Mouse (Mus musculus) T-helper 17 cell (primary cell): Measurements from ENCODE around the gene Slc25a16.

ENCODE experiments used
- in situ Hi-C, 2 experiments: fragments of 300-600 bp; cut with MboI, MseI; formaldehyde crosslinking; loops; 1 replicate in 1 of 2; 2 replicates in 1 of 2; pipeline ENCODE4 v1.15.1; 2025; ENCODE audit warnings: high pct_unique_total_duplicates in 2 of 2

The Slc25a16 gene

GRCm38 (mm10) chr10:62919925-62920765 lies at the start of gene Slc25a16:
Slc25a16 (plus strand) TSS chr10:62920633.
- in situ Hi-C loops: no loop called here

- in situ Hi-C loops: no loop called here
Observed at GRCm38 (mm10) chr10:62874828-62875227, 45.6 kb upstream of the Slc25a16 start.

DNA sequence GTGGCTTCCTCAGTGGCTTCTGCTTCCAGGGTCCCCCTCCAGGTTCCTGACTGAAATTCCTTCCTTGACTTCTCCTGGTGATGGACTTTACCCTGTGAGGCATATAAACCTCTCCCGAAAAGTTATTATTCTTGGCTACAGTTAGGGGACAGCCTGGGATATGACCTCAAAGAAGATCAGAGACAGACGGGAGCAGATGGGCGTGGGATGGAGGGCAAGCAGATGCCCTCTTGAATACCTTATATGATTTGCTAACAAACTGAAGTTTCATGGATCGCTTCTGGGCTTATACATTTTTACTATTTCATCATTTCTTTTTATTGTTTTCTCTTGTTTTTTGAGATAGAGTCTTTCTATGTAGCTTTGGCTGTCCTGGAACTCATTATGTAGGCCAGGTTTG lies 44.9 kb upstream of the Slc25a16 start:
- in situ Hi-C loops: no loop called here

DNA sequence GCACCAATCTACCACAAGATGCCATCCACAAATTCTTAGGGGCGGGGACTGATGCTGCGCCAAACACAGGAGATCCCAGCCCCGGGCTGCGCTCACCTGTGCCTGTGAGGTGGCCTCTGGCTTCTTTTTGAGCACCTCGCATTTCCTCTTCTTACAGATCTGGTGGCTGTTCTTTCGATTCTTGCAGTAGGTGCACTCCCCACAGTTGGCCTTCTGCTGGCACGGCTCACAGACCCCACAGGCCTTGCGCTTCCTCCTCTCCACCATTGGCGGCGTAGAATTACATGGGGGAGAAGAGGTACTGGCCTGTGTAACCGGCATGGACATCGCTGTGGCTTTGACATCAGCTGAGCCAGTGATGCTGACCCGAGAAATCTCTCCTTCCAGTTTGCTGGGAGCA lies 42.4 kb upstream of the Slc25a16 start:
- in situ Hi-C loops: no loop called here

DNA sequence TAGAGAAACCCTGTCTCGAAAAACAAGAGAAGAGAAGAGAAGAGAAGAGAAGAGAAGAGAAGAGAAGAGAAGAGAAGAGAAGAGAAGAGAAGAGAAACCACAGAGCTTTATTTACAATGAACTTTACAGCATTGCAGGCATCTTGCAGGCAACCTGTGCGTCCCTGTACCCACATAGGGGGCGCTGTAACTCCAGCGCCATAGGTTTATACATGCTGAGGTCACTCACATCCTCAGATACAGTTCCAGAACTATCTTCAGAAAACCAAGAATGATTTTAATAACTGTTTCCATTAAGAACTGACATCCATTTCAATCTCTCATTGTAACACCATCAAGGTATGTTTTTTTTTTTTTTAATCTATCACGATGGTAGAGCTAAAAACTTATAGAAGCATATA lies 39.2 kb upstream of the Slc25a16 start:
- in situ Hi-C loops: no loop called here

- in situ Hi-C loops: no loop called here
Observed at GRCm38 (mm10) chr10:62883933-62884372, 36.5 kb upstream of the Slc25a16 start.

- in situ Hi-C loops: no loop called here
Observed at GRCm38 (mm10) chr10:62884517-62884916, 35.9 kb upstream of the Slc25a16 start.

- in situ Hi-C loops: no loop called here
Observed at GRCm38 (mm10) chr10:62885460-62885859, 35.0 kb upstream of the Slc25a16 start.

DNA sequence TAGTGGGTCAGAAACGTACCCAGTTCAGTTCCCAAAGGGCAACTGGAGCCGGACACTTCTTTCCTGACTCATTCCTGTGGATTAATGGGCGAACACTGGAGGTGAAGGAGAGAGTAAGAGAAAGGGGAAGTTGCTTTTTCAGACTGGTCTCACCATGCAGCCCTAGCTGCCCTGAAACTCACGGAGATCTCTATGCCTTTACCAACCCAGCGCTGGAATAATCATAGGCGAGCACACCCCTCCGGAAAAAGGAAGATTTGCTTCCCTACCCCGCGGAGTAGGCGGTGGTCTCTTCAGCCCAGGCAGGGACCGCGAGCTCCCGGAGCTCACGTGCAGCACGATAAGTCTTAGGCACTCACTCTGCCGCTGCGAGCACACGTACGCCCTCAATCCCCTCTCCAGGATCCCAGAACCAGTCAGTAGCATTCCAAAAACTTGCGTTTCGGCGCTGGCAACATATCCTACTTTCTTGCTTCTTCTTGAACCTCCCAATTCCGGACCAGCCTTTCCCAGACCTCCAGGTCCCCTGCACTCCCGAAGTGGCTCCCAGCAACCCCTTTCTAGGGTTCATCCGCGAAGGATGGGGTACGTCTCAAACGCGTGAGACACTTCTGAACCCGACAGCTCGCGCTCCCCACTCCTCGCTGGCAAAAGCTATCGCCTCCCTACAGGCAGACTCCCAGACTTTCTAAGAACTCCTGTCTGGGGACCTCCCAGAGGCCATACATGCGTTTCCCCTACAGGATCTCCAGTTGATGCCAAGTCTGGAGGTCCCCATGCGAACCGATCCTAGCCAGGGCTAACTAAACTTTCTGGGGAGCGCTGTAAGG lies 34.2 kb upstream of the Slc25a16 start:
- in situ Hi-C loops: no loop called here

DNA sequence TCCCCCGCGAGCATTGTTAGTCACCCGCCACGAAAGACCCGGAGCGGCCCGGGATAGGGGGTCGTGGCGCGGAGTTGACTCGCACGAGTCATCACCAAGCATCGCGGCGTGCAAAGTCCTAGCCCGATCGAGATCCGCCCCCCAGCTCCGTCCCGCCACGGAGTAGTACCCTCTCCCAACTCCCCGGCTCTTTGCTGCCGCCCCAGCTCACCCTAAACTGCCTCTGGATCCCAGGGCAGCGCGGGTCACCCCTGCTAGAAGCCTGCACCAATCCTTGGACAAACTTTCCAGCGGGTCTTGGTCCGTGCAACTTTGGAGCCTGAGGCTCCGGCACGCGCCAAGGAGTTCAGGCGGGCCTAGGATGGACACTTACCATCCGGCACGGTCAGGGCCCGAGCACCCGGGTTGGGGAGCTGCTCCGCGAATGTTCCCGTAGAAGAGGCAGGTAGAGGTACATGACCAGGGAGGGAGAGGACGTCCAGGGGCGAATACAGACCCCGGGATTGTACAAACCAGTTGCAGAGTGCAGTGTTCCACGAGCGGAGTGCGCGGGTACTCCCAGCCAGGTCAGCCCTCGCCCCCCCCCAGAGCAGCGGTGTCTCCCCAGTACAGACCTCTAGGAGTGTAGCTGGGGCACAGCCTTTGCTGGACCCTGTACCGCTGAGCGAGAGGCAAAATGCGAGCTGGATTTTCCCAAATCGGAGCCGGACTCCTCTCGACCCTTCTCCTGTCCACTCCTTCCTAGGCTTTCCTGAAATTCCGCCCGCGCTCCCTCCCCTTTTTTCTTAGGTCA lies 33.4 kb upstream of the Slc25a16 start:
- in situ Hi-C loops: no loop called here

- in situ Hi-C loops: no loop called here
Observed at GRCm38 (mm10) chr10:62891025-62891424, 29.4 kb upstream of the Slc25a16 start.

GRCm38 (mm10) chr10:62892549-62893232 lies 27.7 kb upstream of the Slc25a16 start:
- in situ Hi-C loops: no loop called here

DNA sequence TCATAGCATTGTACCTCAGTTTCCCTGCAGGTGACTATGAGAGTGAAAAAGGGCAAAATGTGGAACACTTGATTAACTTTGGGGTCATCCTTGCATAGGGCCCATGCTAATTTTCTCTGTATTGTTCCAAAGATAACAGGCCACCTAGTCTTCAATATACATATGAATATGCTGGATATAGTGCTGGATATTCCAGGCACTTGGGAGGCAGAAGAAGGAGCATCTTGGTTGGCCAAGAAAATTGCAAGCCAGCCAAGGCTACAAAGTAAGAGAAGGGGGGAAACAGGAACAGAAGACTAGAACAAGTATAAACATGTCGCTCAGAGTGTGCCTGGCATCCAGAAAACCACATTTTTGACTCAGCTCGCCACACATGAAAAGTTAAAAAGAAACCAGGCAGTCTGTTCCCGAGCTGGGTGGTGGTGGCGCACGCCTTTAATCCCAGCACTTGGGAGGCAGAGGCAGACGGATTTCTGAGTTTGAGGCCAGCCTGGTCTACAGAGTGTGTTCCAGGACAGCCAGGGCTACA lies 27.0 kb upstream of the Slc25a16 start:
- in situ Hi-C loops: no loop called here

DNA sequence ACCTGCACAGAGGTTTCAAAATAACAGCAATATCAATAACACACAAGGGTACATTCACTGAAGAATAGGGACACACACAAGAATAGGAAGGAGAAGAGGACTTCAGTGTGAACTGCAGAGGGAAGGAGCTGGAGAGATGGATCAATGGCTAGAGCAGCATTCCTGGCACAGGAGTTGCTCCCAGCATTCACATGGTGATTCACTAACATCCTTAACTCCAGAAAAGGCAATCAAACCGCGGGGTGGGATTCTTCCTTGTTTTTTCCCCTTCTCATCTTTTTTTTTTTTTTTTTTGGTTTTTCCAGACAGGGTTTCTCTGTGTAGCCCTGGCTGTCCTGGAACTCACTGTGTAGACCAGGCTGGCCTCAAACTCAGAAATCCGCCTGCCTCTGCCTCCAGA lies 26.0 kb upstream of the Slc25a16 start:
- in situ Hi-C loops: no loop called here

DNA sequence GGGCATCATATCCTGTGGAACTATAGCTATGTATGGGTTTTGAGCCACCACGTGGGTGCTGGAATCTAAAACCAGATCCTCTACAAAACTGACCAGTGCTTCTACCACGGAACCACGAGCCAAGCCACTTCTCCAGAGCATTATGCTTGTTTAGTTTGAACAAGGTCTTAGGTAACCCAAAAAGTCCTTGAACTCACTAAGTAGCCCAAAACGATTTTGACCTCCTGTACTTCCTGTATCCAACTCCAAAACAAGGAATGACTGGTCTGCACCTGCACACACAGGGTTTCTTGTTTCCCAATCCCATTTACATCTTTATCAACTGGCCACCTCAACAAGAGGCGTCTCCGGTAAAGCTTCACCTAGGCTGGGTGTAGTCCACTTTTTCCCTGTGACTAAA lies 25.0 kb upstream of the Slc25a16 start:
- in situ Hi-C loops: no loop called here

DNA sequence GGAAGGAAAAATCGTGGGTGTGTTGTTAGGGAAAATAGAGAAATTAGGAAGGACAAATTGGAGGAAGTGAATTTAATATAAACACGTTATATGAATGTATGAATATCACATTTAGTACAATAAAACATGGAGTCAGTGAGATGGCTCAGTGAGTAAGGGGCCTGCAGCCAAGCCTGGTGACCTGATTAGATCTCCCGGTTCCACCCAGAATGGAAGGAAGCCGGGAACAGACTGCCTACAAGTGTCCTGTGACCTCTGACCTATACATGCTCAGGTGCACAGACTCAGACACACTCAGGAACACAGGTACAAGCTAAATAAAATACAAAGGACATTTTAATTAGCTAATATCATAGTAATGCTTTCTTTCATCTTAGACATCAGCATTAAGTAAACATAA lies 24.4 kb upstream of the Slc25a16 start:
- in situ Hi-C loops: no loop called here

- in situ Hi-C loops: no loop called here
Observed at GRCm38 (mm10) chr10:62896774-62897173, 23.7 kb upstream of the Slc25a16 start.

DNA sequence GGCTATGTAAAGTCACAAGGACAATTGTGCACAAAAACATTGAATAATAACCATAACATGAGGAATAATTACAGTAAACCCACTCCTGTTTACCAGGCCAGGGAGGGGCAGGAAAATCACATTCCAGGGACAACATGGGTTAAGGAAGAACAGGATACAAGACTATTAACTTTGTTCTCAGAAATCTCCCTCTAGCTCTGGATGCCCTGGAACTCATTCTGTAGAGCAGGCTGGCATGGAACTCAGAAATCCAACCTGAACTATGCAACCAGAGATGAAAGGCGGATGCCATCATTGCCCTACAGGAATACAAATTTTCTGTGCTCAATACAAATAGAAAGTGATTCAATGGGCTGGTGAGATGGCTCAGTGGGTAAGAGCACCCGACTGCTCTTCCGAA lies 23.0 kb upstream of the Slc25a16 start:
- in situ Hi-C loops: no loop called here

DNA sequence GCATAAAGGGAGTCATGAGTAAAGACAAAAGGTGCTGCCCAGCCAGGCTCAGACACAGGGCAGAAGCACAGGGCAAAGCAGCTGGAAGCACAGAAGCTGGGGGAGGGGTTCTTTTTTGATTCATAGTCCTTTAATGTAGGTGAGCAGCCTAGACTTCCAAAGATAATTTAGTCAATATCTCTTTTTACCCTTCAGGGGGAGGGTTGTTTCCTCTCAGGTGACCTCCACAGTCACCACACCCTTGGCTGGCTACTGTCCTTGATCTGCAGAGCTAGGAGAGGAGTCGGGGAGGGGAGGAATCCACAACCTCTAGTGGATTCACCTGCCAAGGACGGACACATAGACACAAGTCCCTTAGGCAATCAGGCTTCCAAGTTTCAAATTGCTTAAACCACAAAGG lies 22.4 kb upstream of the Slc25a16 start:
- in situ Hi-C loops: no loop called here

- in situ Hi-C loops: no loop called here
Observed at GRCm38 (mm10) chr10:62900144-62900543, 20.3 kb upstream of the Slc25a16 start.

- in situ Hi-C loops: no loop called here
Observed at GRCm38 (mm10) chr10:62901826-62902225, 18.6 kb upstream of the Slc25a16 start.
